Mouse (Mus musculus): ENCODE results near the gene Eef1akmt2.
A peak's percentile ranks its signal among the peaks of the same experiment; 100 is the strongest.

Gene Eef1akmt2

DNA sequence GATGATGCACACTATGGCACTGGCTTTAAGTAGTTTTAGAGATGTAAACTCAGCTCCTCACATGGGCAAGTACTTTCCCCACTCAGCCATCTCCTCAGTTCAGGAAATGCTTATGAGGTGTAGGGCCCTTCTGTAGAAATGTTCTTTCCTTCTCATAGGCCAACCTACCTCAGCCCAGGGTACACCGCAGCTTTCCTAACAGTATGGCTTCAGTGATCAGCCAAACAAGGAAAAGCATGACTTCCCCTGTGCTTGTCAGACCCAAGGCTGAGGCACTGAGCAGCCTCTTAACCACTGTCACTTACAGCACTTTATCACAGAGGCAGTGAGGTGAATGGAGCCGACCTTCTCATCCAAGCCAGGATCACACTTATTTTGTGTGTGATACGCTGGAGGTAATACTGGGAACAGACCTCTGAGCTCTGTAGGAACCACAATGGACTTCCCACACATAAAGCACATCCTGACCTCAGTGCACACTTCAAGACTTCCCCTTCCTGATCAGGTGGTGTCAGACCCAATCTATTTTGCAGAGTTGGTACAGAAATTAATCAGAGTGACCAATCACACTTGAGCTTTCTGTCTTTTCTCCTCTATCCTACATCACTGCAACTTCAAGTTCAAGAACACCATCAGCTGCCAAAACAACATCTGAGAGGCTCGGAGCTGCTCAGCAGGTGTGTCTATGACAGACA, 64.8 kb downstream of the Eef1akmt2 start:
- peak in 1 of 2 experiments; percentile 68 for DNase-seq (ENCODE audit: low spot score in 2 of 2)

DNA sequence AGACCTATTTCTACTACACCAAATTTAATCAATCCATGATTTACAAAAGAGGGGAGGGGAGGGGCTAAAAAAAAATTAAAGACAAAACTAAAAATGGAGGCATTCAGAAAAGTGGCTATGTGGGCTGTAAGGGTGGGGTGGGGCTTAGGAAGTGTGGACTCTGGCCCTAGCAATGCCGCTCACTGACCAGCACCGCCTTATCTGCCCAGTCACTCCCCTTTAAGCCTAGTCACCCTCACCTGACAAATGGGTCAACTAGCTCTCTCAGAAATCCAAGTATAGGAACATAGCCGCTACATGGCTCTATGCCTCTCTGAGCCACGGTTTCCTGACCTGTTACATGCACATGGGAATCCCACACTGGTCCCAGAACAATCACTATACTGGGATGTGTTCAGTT, 65.5 kb downstream of the Eef1akmt2 start:
- DNase-seq (ENCODE audit: low spot score in 2 of 2), result no peak

DNA sequence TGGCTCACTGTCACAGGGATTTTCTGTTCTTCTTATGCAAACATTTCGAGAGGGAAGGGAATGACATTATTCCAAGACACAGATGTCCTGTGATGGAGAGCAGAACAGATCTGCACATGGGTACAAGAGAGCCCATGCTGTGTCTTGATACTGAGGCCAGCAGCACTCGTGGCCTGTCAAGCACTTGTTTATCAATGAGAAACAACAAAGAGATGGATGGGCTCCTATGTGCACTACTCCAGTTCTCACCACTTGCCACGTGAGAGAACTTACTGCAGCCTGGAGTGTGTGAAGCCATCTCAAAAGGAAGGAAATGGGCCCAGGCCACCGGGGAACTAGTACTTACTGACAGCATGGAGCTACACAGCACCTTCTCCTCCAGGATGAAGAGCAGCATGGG, 66.0 kb downstream of the Eef1akmt2 start:
- DNase-seq (ENCODE audit: low spot score in 2 of 2), result no peak

DNA sequence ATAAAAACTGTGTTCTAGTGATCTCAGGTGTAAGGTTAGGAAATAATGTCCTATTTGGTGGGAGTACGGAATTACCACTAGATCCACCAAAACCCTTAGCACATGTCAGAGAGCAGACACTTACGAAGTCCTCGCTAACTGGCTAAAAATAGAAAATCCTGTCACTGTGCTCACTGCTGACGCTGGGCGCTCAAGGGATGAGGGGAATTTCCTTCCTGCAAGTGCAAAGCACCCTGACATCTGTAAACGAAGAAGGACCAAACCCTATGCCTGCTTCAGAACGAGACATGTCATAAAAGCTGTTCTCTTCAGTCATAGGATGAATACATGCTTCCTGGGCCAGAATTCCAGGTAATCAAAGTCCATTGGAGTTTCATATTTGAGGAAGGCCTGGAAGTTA, 66.5 kb downstream of the Eef1akmt2 start:
- peak in 1 of 2 experiments; percentile 68 for DNase-seq (ENCODE audit: low spot score in 2 of 2)

DNA sequence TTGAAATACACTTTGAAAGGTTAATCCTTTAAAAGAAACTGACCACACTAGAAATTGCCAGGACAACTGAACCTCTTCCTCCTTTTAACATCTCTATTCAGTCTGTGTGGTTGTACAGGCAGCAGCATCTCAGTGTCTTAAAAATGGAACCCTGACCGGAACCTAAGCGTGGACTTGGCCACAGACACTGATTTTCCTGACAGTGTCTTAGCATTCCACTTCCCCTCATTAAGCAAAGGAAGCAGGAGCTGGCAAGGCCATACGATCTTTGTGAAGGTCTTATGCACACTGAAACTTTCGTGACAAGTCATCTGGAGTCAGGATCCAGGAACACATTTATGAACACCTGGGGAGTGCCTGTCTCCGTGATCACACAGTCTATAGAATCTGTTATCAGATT, 68.4 kb downstream of the Eef1akmt2 start:
- no peak for DNase-seq (ENCODE audit: low spot score in 2 of 2)

DNA sequence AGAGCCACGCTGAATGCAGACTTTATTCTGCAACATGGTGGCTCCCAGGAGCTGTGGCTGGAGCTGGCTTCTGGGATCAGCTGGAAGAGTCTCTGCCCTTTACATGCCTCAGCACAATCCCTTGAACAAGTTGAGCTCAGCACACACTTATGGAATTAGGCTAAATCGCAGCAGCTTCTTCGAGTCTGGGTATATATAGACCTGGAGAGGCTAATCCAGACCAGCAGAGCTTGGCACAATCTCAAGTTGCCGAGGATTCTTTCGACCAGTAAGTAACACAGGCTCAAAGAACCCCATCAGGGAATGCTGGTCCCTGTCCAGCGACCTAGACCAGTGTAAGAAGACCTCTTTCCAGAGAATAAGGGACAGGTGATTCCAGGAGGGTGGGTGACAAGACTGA, 70.6 kb downstream of the Eef1akmt2 start:
- DNase-seq (ENCODE audit: low spot score in 2 of 2), result no peak

DNA sequence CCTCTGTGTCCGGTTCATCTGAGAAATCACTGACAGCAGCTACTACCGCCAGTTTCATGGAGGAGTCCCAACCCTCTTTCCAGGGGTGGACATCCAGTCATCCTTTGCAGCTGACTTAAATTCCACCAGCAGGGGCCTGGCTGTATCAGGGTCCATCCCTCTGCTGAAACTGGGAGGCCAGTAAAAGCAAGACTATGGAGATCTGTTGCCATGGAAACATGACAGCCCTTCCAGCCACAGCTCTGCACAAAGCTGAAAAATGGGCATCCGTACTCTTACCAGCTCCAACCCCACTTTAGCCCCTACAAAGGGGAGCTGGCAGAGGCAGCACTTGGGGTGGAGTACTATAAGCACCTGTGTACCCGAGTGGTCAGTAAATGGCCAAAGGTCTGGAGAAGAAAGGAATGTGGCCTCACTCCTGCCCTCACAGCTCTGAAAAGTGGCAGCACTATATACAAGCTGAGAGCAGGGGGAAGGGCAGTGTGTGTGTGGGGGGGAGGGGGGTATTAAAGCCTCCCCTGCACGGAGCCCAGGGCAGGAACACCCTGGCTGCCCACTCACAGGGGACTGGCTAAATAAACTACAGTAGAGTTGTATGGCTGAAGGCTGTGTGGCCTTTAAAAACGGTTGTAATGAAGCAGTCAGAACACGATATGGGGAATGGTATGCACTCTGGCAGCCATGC, 71.2 kb downstream of the Eef1akmt2 start:
- no peak for DNase-seq (ENCODE audit: low spot score in 2 of 2)

DNA sequence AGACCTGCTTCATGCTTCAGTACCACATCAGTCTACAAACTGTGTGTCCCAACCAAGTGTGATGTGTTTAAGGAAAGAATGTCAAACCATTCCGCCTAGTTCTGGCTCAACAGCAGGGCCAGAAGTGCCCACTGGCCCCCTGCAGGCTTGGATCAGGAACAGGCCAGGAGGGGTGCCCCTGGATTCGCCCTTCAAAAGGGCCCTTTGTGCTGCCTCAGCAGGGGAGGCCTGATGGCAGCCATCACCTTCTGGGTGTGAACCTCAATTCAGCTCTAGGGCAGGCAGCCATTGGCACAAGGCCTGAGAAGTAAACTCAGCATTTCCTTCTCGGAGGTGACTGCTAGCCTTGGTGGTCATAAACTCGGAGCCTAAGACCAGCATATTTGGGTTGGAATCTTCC, 71.9 kb downstream of the Eef1akmt2 start:
- DNase-seq (ENCODE audit: low spot score in 2 of 2), result no peak

DNA sequence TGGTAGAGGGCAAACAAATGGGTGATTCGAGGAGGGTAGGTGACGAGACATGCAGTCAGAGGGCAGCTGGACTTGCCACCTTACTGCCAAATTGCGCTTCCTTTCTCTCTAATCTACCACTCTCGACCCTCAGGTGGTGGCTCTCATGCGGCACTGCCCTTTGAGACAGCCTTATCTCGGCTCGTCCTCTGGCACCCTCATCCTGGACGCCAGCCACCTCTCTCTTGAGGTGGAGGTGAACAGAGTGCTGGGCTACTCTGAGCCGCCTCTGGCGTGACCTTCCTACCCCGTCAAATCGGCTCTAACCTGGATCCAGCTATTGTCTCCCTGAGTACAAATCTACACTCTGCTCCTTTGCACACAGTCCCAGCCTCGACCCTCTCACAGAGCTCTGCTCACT, 73.8 kb downstream of the Eef1akmt2 start:
- peak in 1 of 2 experiments; percentile 60 for DNase-seq (ENCODE audit: low spot score in 2 of 2)

DNA sequence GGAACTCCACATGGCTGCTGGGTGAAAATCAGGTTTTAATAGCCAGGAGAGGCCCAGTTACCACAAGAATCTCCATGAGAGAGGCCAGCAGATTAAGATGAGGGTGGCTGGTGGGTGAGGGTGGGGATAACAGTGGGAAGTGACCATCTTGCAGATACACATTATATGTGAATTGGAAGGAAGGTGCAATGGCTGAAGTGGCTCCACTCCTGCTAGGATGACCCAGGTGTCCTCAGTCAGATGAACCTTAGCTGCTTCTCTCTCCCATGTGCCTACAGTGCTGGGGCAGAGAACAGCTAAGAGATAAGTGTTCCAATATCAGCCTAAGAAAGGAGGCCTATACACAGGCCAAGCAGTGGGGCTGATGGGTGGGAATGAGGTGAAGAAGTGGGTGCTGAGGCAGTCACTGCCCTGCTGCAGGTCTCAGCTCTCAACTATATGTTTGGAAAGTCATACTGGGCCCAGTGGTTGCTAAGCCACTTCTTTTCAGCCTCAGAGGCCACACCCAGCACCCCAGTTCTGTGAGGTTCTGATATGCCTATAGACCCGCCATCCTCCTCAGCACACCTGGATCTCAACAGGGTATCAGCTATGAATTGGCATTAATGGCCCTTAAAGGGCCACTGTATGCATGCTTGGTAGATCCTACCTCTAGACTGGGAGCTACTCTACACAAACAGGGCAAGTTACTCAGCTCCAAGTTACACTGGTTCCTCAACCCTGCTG, 74.6 kb downstream of the Eef1akmt2 start:
- DNase-seq (ENCODE audit: low spot score in 2 of 2), result no peak
